Mouse (Mus musculus) A20 (cell line): ENCODE measurements around the gene Rad50.
A peak's percentile ranks its signal among the peaks of the same experiment; 100 is the strongest.

ENCODE experiments used
- DNase-seq: peaks from one replicate; pipeline ENCODE4 v3.0.0-alpha.2; 2011; ENCODE audit warnings: low read depth, low spot score

The Rad50 gene

GRCm38 (mm10) chr11:53706934-53707717, at the start of gene Rad50:
Rad50 (minus strand) TSS chr11:53707319.
- DNase-seq: peak; percentile 94

GRCm38 (mm10) chr11:53755011-53755595, 48.0 kb upstream of the Rad50 start:
- DNase-seq: peak; percentile 62

GRCm38 (mm10) chr11:53749716-53750352, 42.7 kb upstream of the Rad50 start:
- DNase-seq: no peak

GRCm38 (mm10) chr11:53749306-53749705, 42.2 kb upstream of the Rad50 start:
- DNase-seq: no peak

- DNase-seq: no peak
Measured at GRCm38 (mm10) chr11:53748614-53749013, 41.5 kb upstream of the Rad50 start.

GRCm38 (mm10) chr11:53747985-53748384, 40.9 kb upstream of the Rad50 start:
- no peak for DNase-seq

GRCm38 (mm10) chr11:53745260-53745659, 38.1 kb upstream of the Rad50 start:
- DNase-seq: no peak

- no peak for DNase-seq
Measured at GRCm38 (mm10) chr11:53742353-53742752, 35.2 kb upstream of the Rad50 start.

GRCm38 (mm10) chr11:53737573-53737946, 30.4 kb upstream of the Rad50 start:
- DNase-seq: peak; percentile 80

GRCm38 (mm10) chr11:53736771-53737572, 29.9 kb upstream of the Rad50 start:
- DNase-seq: peak; percentile 91

GRCm38 (mm10) chr11:53735682-53736245, 28.6 kb upstream of the Rad50 start:
- peak; percentile 93 for DNase-seq

GRCm38 (mm10) chr11:53734970-53735681, 28.0 kb upstream of the Rad50 start:
- DNase-seq: peak; percentile 79

- peak; percentile 54 for DNase-seq
Measured at GRCm38 (mm10) chr11:53734431-53734830, 27.3 kb upstream of the Rad50 start.

GRCm38 (mm10) chr11:53733824-53734223, 26.7 kb upstream of the Rad50 start:
- peak; percentile 62 for DNase-seq

- DNase-seq: no peak
Measured at GRCm38 (mm10) chr11:53732244-53732643, 25.1 kb upstream of the Rad50 start.

GRCm38 (mm10) chr11:53731457-53731856, 24.3 kb upstream of the Rad50 start:
- DNase-seq: no peak

- DNase-seq: no peak
Measured at GRCm38 (mm10) chr11:53720715-53721114, 13.6 kb upstream of the Rad50 start, which contains the start of gene Il5. Il5 (plus strand) TSS chr11:53720794.

- no peak for DNase-seq
Measured at GRCm38 (mm10) chr11:53719701-53720100, 12.6 kb upstream of the Rad50 start.

GRCm38 (mm10) chr11:53707718-53708009, 545 bp upstream of the Rad50 start:
- DNase-seq: no peak

GRCm38 (mm10) chr11:53706236-53706933, 734 bp downstream of the Rad50 start:
- peak; percentile 72 for DNase-seq
